Mouse (Mus musculus): ENCODE results near the gene Tgfa. TPM values are rescaled to one million over a fixed set of nuclear protein-coding genes. Genes with fewer than 3 reads are reported as not detected.

The Tgfa gene
- total and polyA plus RNA-seq, 2 experiments from 2014 or later: 1.1 to 7.2 TPM

GRCm38 (mm10) chr6:86164028-86164427, 31.0 kb upstream of the Tgfa start:
- Histone ChIP-seq H3K9me3 (replicated peaks; ENCODE audit: control insufficient read depth, low read length) (no peaks in the 10 kb centered on the region), H3K4me3 (ENCODE audit: low read depth, low read length) (no peak overlapping the region), H3K36me3 (replicated peaks; ENCODE audit: control insufficient read depth, insufficient read depth, low read length) (no peaks in the 10 kb centered on the region), H3K4me2 (ENCODE audit: low read depth, low read length) (no peak overlapping the region), H3K9ac (replicated peaks; ENCODE audit: low read depth, low read length) (no peak overlapping the region), H3K4me1 (ENCODE audit: control insufficient read depth, insufficient read depth) (no peaks in the 10 kb centered on the region), H3K27me3 (ENCODE audit: control insufficient read depth, insufficient read depth, low read length) (peaks cover 5% of the 10 kb centered on the region; the same call in 1 of the 2 replicates), H3K27ac (ENCODE audit: low read depth) (no peak overlapping the region)
- TF ChIP-seq CTCF (IDR thresholded peaks at IDR 0.05; ENCODE audit: low read depth) (no peak), EP300 (IDR thresholded peaks at IDR 0.05; ENCODE audit: low read depth) (no peak)
- no peak for DNase-seq (ENCODE audit: low spot score)
- 56% methylated on average over 3 of the region's 3 CpGs for WGBS
- no peak for ATAC-seq (ENCODE audit: insufficient read depth, low read depth)

DNA sequence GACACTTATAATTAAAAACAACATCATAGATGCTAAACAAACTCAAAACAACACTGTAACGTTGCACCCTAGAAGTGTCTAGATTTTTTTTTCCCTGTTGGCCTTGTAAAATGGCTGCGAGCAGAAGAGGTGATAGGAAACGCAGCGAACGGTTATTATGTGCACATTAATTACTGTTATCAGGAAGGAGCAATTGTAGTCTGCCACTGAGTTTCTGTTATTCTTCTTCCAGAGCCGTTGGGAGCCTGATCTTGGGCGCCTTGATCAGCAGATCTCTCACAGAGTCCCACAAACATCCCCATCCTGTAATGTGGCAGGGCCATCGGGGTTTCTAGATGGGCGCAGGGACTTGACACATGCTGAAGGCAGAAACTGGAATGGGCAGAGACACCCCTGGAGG, 28.6 kb upstream of the Tgfa start:
- 76% methylated on average over 9 of the region's 9 CpGs for WGBS
- Histone ChIP-seq H3K4me2 (ENCODE audit: low read depth, low read length) (no peak overlapping the region), H3K27ac (ENCODE audit: low read depth) (no peak overlapping the region), H3K4me3 (ENCODE audit: low read depth, low read length) (no peak overlapping the region), H3K9me3 (replicated peaks; ENCODE audit: control insufficient read depth, low read length) (no peaks in the 10 kb centered on the region), H3K36me3 (replicated peaks; ENCODE audit: control insufficient read depth, insufficient read depth, low read length) (no peaks in the 10 kb centered on the region), H3K27me3 (ENCODE audit: control insufficient read depth, insufficient read depth, low read length) (peaks cover 5% of the 10 kb centered on the region; the same call in 1 of the 2 replicates), H3K9ac (replicated peaks; ENCODE audit: low read depth, low read length) (no peak overlapping the region), H3K4me1 (ENCODE audit: control insufficient read depth, insufficient read depth) (no peaks in the 10 kb centered on the region)
- DNase-seq (ENCODE audit: low spot score) (no peak), ATAC-seq (ENCODE audit: insufficient read depth, low read depth) (no peak)
- no peak for TF ChIP-seq CTCF (IDR thresholded peaks at IDR 0.05; ENCODE audit: low read depth)
- TF ChIP-seq EP300 (IDR thresholded peaks at IDR 0.05; ENCODE audit: low read depth): no peak

DNA sequence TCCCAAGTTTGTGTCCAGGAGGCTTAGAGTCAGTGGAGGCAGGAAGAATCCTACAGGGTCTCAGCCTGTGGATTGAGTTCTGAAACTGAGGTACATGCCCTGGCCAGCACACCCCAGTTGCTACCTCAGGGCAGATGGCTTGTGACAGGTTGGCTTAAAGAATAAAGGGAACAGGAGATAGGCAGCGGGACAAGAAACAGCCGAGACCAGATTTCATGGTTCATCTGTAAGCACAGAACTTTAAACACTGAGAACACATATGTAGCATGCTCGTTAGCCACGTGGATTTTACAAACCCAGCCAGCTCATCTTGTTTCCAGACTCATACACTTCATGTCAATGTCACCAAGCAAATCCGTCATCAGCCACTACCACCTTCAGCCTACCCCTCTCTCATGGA, 27.2 kb upstream of the Tgfa start:
- Histone ChIP-seq H3K27me3 (ENCODE audit: control insufficient read depth, insufficient read depth, low read length) (peaks cover 5% of the 10 kb centered on the region; the same call in 1 of the 2 replicates), H3K9ac (replicated peaks; ENCODE audit: low read depth, low read length) (no peak overlapping the region), H3K9me3 (replicated peaks; ENCODE audit: control insufficient read depth, low read length) (no peaks in the 10 kb centered on the region), H3K4me3 (ENCODE audit: low read depth, low read length) (no peak overlapping the region), H3K36me3 (replicated peaks; ENCODE audit: control insufficient read depth, insufficient read depth, low read length) (no peaks in the 10 kb centered on the region), H3K27ac (ENCODE audit: low read depth) (no peak overlapping the region), H3K4me1 (ENCODE audit: control insufficient read depth, insufficient read depth) (no peaks in the 10 kb centered on the region), H3K4me2 (ENCODE audit: low read depth, low read length) (no peak overlapping the region)
- TF ChIP-seq EP300 (IDR thresholded peaks at IDR 0.05; ENCODE audit: low read depth): no peak
- no peak for TF ChIP-seq CTCF (IDR thresholded peaks at IDR 0.05; ENCODE audit: low read depth)
- 57% methylated on average over 5 of the region's 5 CpGs for WGBS
- DNase-seq (ENCODE audit: low spot score): no peak
- no peak for ATAC-seq (ENCODE audit: insufficient read depth, low read depth)

GRCm38 (mm10) chr6:86169166-86169565, 25.9 kb upstream of the Tgfa start:
- DNase-seq (ENCODE audit: low spot score) (no peak), ATAC-seq (ENCODE audit: insufficient read depth, low read depth) (no peak)
- no peaks in the 10 kb centered on the region for H3K9me3 ChIP-seq (replicated peaks; ENCODE audit: control insufficient read depth, low read length)
- H3K36me3 ChIP-seq (replicated peaks; ENCODE audit: control insufficient read depth, insufficient read depth, low read length): no peaks in the 10 kb centered on the region
- no peak overlapping the region for H3K4me3 ChIP-seq (ENCODE audit: low read depth, low read length)
- no peak overlapping the region for H3K9ac ChIP-seq (replicated peaks; ENCODE audit: low read depth, low read length)
- no peaks in the 10 kb centered on the region for H3K4me1 ChIP-seq (ENCODE audit: control insufficient read depth, insufficient read depth)
- H3K27me3 ChIP-seq (ENCODE audit: control insufficient read depth, insufficient read depth, low read length): peaks cover 5% of the 10 kb centered on the region; the same call in 1 of the 2 replicates
- TF ChIP-seq CTCF (IDR thresholded peaks at IDR 0.05; ENCODE audit: low read depth): no peak
- TF ChIP-seq EP300 (IDR thresholded peaks at IDR 0.05; ENCODE audit: low read depth): no peak
- WGBS: 43% methylated on average over 4 of the region's 4 CpGs
- H3K27ac ChIP-seq (ENCODE audit: low read depth): no peak overlapping the region
- H3K4me2 ChIP-seq (ENCODE audit: low read depth, low read length): no peak overlapping the region

DNA sequence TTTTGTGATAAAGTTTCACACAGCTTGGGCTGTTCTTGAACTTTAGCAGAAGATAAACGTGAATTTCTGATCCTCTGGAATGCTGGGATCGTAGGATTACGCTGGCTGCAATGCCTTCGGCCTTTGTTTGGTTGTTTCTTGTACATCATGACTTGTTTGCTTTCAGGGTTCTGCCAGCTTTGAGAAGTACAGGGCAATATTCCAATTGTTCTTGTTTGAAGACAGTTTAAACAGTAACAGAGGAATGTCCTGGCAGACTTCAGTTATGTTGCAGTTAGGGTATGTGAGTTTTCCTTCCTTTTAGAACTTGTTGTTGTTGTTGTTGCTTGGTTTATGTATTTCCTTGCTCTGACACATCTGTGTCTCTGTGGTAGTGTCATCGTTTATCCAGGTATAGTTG, 18.8 kb upstream of the Tgfa start:
- Histone ChIP-seq H3K27ac (ENCODE audit: low read depth) (no peak overlapping the region), H3K9ac (replicated peaks; ENCODE audit: low read depth, low read length) (no peak overlapping the region), H3K4me3 (ENCODE audit: low read depth, low read length) (no peak overlapping the region), H3K36me3 (replicated peaks; ENCODE audit: control insufficient read depth, insufficient read depth, low read length) (no peaks in the 10 kb centered on the region), H3K9me3 (replicated peaks; ENCODE audit: control insufficient read depth, low read length) (no peaks in the 10 kb centered on the region), H3K4me1 (ENCODE audit: control insufficient read depth, insufficient read depth) (no peaks in the 10 kb centered on the region), H3K27me3 (ENCODE audit: control insufficient read depth, insufficient read depth, low read length) (no peaks in the 10 kb centered on the region), H3K4me2 (ENCODE audit: low read depth, low read length) (no peak overlapping the region)
- no peak for TF ChIP-seq CTCF (IDR thresholded peaks at IDR 0.05; ENCODE audit: low read depth)
- TF ChIP-seq EP300 (IDR thresholded peaks at IDR 0.05; ENCODE audit: low read depth): no peak
- WGBS: 72% methylated on average over 5 of the region's 5 CpGs
- no peak for ATAC-seq (ENCODE audit: insufficient read depth, low read depth)
- DNase-seq (ENCODE audit: low spot score): no peak

DNA sequence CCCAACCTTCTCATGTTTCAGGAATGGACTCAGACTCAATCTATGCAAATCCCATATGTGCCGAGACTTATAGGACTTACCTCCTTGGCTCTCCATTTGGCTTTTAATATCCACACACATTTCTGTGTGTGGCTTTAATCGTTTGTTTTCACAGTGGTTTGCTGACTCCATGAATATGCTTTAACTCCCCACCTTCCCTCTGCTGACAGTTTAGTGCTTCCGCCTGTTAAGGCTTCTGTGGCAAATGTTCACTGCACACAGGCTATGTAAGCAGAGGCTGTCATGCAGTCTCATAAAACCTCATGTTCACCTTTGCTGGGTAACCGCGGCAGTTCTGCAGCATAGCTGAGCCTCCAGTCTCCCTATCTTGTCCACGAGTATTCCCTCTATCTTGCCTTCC, 18.3 kb upstream of the Tgfa start:
- H3K4me3 ChIP-seq (ENCODE audit: low read depth, low read length): no peak overlapping the region
- TF ChIP-seq EP300 (IDR thresholded peaks at IDR 0.05; ENCODE audit: low read depth) (no peak), CTCF (IDR thresholded peaks at IDR 0.05; ENCODE audit: low read depth) (no peak)
- H3K9ac ChIP-seq (replicated peaks; ENCODE audit: low read depth, low read length): no peak overlapping the region
- H3K4me1 ChIP-seq (ENCODE audit: control insufficient read depth, insufficient read depth): no peaks in the 10 kb centered on the region
- DNase-seq (ENCODE audit: low spot score) (no peak), ATAC-seq (ENCODE audit: insufficient read depth, low read depth) (no peak)
- no peak overlapping the region for H3K4me2 ChIP-seq (ENCODE audit: low read depth, low read length)
- no peak overlapping the region for H3K27ac ChIP-seq (ENCODE audit: low read depth)
- no peaks in the 10 kb centered on the region for H3K27me3 ChIP-seq (ENCODE audit: control insufficient read depth, insufficient read depth, low read length)
- WGBS: 57% methylated on average over 6 of the region's 6 CpGs
- H3K9me3 ChIP-seq (replicated peaks; ENCODE audit: control insufficient read depth, low read length): no peaks in the 10 kb centered on the region
- H3K36me3 ChIP-seq (replicated peaks; ENCODE audit: control insufficient read depth, insufficient read depth, low read length): no peaks in the 10 kb centered on the region
